In genomic region chr11:80811156-80811555, GRCm38 (mm10) we compare ENCODE assay signal across 9 mouse cellular contexts. TPM values are rescaled to one million over a fixed set of nuclear protein-coding genes. Genes with fewer than 3 reads are reported as not detected.
A peak's percentile ranks its signal among the peaks of the same experiment; 100 is the strongest.
DNase-seq lines count a peak whose midpoint lies in the region; ATAC-seq and TF ChIP-seq lines count a peak whose summit lies in the region.
"Had no signal": no experiment of that assay in that cellular context is flagged by ENCODE, and none has a peak within 500 bp of the region (broad histone marks: within the 10 kb centered on the region; RNA-seq: fewer than 3 reads in every experiment).

No protein-coding gene starts in this region.

- no peak for TF ChIP-seq CTCF in brain, embryonic 14.5 days (IDR thresholded peaks at IDR 0.05; ENCODE audit: borderline replicate concordance, extremely low read depth, insufficient read depth, insufficient read length)

- WGBS in heart, embryonic 12.5 days, result 31% methylated on average over 5 of the region's 5 CpGs
- WGBS in hindbrain, embryonic 13.5 days, result 18% methylated on average over 5 of the region's 5 CpGs
- 24% methylated on average over 5 of the region's 5 CpGs for WGBS in midbrain, embryonic 12.5 days

- no peaks in the 10 kb centered on the region for H3K9me3 ChIP-seq in heart, embryonic 12.5 days (replicated peaks)
- no peaks in the 10 kb centered on the region for H3K9me3 ChIP-seq in hindbrain, embryonic 13.5 days
- no peaks in the 10 kb centered on the region for H3K9me3 ChIP-seq in midbrain, embryonic 12.5 days

- peak overlapping the region; percentile 88 for H3K9ac ChIP-seq in heart, embryonic 12.5 days
- H3K9ac ChIP-seq in hindbrain, embryonic 13.5 days, result peak overlapping the region; percentile 83
- H3K9ac ChIP-seq in midbrain, embryonic 12.5 days (replicated peaks), result peak overlapping the region; percentile 85

- H3K36me3 ChIP-seq in heart, embryonic 12.5 days, result peaks cover 40% of the 10 kb centered on the region
- H3K36me3 ChIP-seq in hindbrain, embryonic 13.5 days, result peaks cover 10% of the 10 kb centered on the region; the same call in 1 of the 2 replicates
- H3K36me3 ChIP-seq in midbrain, embryonic 12.5 days, result peaks cover 37% of the 10 kb centered on the region

- H3K4me1 ChIP-seq in heart, embryonic 12.5 days (replicated peaks), result peaks cover 34% of the 10 kb centered on the region
- peaks cover 17% of the 10 kb centered on the region for H3K4me1 ChIP-seq in hindbrain, embryonic 13.5 days (replicated peaks)
- peaks cover 19% of the 10 kb centered on the region for H3K4me1 ChIP-seq in midbrain, embryonic 12.5 days

- no peak for TF ChIP-seq POLR2A in brain, embryonic 14.5 days (IDR thresholded peaks at IDR 0.05; ENCODE audit: borderline replicate concordance, extremely low read depth, insufficient read depth, insufficient read length, poor library complexity, severe bottlenecking)

- no peak for ATAC-seq in heart, embryonic 12.5 days (ENCODE audit: insufficient number of reproducible peaks, low FRiP score)
- ATAC-seq in hindbrain, embryonic 13.5 days (ENCODE audit: low FRiP score), result no peak
- ATAC-seq in midbrain, embryonic 12.5 days (ENCODE audit: low FRiP score, low read depth), result no peak

- peak overlapping the region; percentile 77 for H3K4me3 ChIP-seq in heart, embryonic 12.5 days
- peak overlapping the region; percentile 52 for H3K4me3 ChIP-seq in hindbrain, embryonic 13.5 days
- peak overlapping the region; percentile 62 for H3K4me3 ChIP-seq in midbrain, embryonic 12.5 days

- H3K27me3 ChIP-seq in heart, embryonic 12.5 days (replicated peaks), result no peaks in the 10 kb centered on the region
- no peaks in the 10 kb centered on the region for H3K27me3 ChIP-seq in hindbrain, embryonic 13.5 days
- peaks cover 12% of the 10 kb centered on the region; the same call in 1 of the 2 replicates for H3K27me3 ChIP-seq in midbrain, embryonic 12.5 days

- H3K27ac ChIP-seq in heart, embryonic 12.5 days (ENCODE audit: poor library complexity, severe bottlenecking), result no peak overlapping the region
- H3K27ac ChIP-seq in hindbrain, embryonic 13.5 days, result no peak overlapping the region
- no peak overlapping the region for H3K27ac ChIP-seq in midbrain, embryonic 12.5 days (replicated peaks)

- peak overlapping the region; percentile 89 for H3K4me2 ChIP-seq in heart, embryonic 12.5 days
- peak overlapping the region; percentile 88 for H3K4me2 ChIP-seq in hindbrain, embryonic 13.5 days
- H3K4me2 ChIP-seq in midbrain, embryonic 12.5 days (replicated peaks), result peak overlapping the region; percentile 90

- DNase-seq in heart, postnatal 4 days, result no peak
- peak; percentile 33 for DNase-seq in brain, embryonic 14.5 days (ENCODE audit: low read depth)
- DNase-seq in urinary bladder, adult 2 months (ENCODE audit: low spot score), result no peak
- DNase-seq in ovary, adult 18-20 months (ENCODE audit: low spot score), result no peak
- DNase-seq in cerebellum, postnatal 14 days, result no peak

RNA-seq across cellular contexts. Expression of gene Tmem98, which starts 1.2 kb away (rescaled TPM):
- polyA plus RNA-seq in heart, embryonic 12.5 days (2016; fragmentation: Nextera tagmentation; extraction: Ambion mirVana), result 99.1 and 101 TPM in 2 replicates
- 10 to 100 TPM; 50.9 to 53.6 TPM for total RNA-seq in heart, postnatal 4 days (2021)
- 28.0 and 36.4 TPM in 2 replicates for polyA plus RNA-seq in brain, embryonic 14.5 days (2012; rRNA removed)
- 32.7 and 33.5 TPM in 2 replicates for polyA plus RNA-seq in hindbrain, embryonic 13.5 days (2015; fragmentation: Nextera tagmentation; extraction: Ambion mirVana)
- 65.9 and 77.6 TPM in 2 replicates for polyA plus RNA-seq in midbrain, embryonic 12.5 days (2016; fragmentation: Nextera tagmentation; extraction: Ambion mirVana)
- 66.0 and 70.3 TPM in 2 replicates for polyA plus RNA-seq in urinary bladder, adult 2 months (2012; rRNA removed)

RNA-seq across cellular contexts. Expression of gene Myo1d, which starts 31.3 kb away (rescaled TPM):
- polyA plus RNA-seq in heart, embryonic 12.5 days (2016; fragmentation: Nextera tagmentation; extraction: Ambion mirVana), result 11.3 and 13.3 TPM in 2 replicates
- 10 to 100 TPM; 17.4 to 18.5 TPM for total RNA-seq in heart, postnatal 4 days (2021)
- 1.5 and 2.2 TPM in 2 replicates for polyA plus RNA-seq in brain, embryonic 14.5 days (2012; rRNA removed)
- polyA plus RNA-seq in hindbrain, embryonic 13.5 days (2015; fragmentation: Nextera tagmentation; extraction: Ambion mirVana), result 2.2 and 2.4 TPM in 2 replicates
- 2.5 and 2.7 TPM in 2 replicates for polyA plus RNA-seq in midbrain, embryonic 12.5 days (2016; fragmentation: Nextera tagmentation; extraction: Ambion mirVana)
- 23.3 and 34.3 TPM in 2 replicates for polyA plus RNA-seq in urinary bladder, adult 2 months (2012; rRNA removed)

RNA-seq across cellular contexts. Expression of gene Spaca3, which starts 47.0 kb away (rescaled TPM):
- not detected in 2 replicates for polyA plus RNA-seq in heart, embryonic 12.5 days (2016; fragmentation: Nextera tagmentation; extraction: Ambion mirVana)
- total RNA-seq in heart, postnatal 4 days (2021), result not detected
- polyA plus RNA-seq in brain, embryonic 14.5 days (2012; rRNA removed), result not detected in 2 replicates
- polyA plus RNA-seq in hindbrain, embryonic 13.5 days (2015; fragmentation: Nextera tagmentation; extraction: Ambion mirVana), result not detected in 2 replicates
- polyA plus RNA-seq in midbrain, embryonic 12.5 days (2016; fragmentation: Nextera tagmentation; extraction: Ambion mirVana), result not detected in 2 replicates
- not detected in 2 replicates for polyA plus RNA-seq in urinary bladder, adult 2 months (2012; rRNA removed)
- total RNA-seq: hematopoietic stem cell, adult 5-6 weeks had no signal
